Mouse (Mus musculus): ENCODE data around the gene Gm20388. TPM values are rescaled to one million over a fixed set of nuclear protein-coding genes. Genes with fewer than 3 reads are reported as not detected.

Gm20388 gene
- total RNA-seq, 2 experiments from 2014 or later = 2.4 to 2.6 TPM

GRCm38 (mm10) chr8:123912265-123912664 lies 4001.6 kb downstream of the Gm20388 start:
- no peak for DNase-seq (ENCODE audit: extremely low spot score in 1 of 2, low spot score in 2 of 2)
- Histone ChIP-seq H3K27ac (peak overlapping the region; percentile 70), H3K4me3 (no peak overlapping the region)
- no peak; the same call in none of the 2 replicates for TF ChIP-seq CTCF (IDR thresholded peaks at IDR 0.05)
- intact Hi-C loops (cut with DNase I) = loop anchor here (1.0 kb wide), 1 partner anchor 33 kb away; no protein-coding TSS in a partner anchor

DNA sequence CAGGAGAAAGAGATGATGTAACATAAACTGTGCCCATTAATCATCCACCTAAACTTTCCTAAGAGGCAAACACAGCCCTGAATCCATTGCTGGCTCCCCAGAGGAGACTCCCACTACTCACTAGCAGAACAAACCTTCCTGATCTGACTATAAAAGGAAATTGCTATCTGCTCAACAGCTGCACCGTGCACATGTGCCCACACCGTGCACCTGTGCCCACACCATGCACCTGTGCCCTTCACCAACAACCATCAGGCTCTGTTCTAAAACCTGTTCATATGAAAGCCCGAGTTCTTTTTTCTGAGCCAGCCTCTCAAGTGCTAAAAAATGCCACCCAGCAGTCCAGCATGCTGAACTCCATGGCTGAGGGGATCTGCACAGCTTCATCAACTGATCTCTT lies 4004.0 kb downstream of the Gm20388 start:
- intact Hi-C loops (cut with DNase I) = no loop called here

DNA sequence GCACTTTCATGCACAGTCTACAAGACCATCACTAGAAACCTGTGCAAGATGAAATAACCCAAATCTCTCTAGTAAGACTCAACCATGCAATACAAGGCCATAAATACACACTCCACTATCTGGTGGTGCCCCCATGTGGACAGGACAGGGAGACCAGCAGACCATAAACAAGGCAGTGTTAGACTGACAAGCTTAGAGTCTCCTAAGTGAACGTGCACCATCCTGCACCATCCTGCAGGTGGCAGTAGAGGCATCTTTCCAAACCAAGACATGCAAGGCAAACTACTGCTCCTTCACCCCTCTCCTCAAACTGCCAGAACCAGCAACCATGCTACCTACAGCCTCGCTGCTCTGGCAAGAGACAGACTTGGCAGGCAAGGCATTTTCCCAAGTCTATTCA lies 4014.1 kb downstream of the Gm20388 start:
- DNase-seq (ENCODE audit: extremely low spot score in 1 of 2, low spot score in 2 of 2) = peak; percentile 77 to 79
- Histone ChIP-seq H3K27ac (no peak overlapping the region), H3K4me3 (no peak overlapping the region)
- intact Hi-C loops (cut with DNase I) = loop anchor here (2.0 kb wide), 2 partner anchors 134 to 424 kb away; no protein-coding TSS in a partner anchor
- TF ChIP-seq CTCF (IDR thresholded peaks at IDR 0.05) = peak; percentile 94

More for the DNA sequence above, 4004.0 kb downstream of the Gm20388 start:
- H3K27ac ChIP-seq = no peak overlapping the region
- DNase-seq (ENCODE audit: extremely low spot score in 1 of 2, low spot score in 2 of 2) = no peak
- no peak for TF ChIP-seq CTCF (IDR thresholded peaks at IDR 0.05)
- H3K4me3 ChIP-seq = no peak overlapping the region

DNA sequence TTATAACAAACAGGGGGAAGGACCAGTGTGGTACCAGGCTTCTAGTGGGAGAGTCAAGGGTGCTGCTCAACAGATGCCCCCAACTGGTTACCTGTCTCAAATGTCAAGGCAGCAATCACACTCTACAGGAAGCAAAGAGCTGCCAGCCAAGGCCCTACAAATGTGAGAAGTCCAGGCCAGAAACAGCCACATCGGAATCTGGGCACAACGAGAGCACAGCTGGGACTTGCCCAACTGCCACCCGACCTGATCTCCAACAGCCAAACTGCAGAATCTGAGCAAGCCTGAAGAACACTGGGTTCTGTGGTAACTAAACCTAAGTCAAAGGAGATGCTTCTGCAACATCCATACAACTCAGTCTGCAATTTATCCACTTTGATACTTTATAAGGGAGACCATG lies 4015.0 kb downstream of the Gm20388 start:
- Histone ChIP-seq H3K27ac (no peak overlapping the region), H3K4me3 (no peak overlapping the region)
- DNase-seq (ENCODE audit: extremely low spot score in 1 of 2, low spot score in 2 of 2) = no peak
- no peak for TF ChIP-seq CTCF (IDR thresholded peaks at IDR 0.05)
- intact Hi-C loops (cut with DNase I) = loop anchor here (2.0 kb wide), 2 partner anchors 135 to 423 kb away; no protein-coding TSS in a partner anchor

DNA sequence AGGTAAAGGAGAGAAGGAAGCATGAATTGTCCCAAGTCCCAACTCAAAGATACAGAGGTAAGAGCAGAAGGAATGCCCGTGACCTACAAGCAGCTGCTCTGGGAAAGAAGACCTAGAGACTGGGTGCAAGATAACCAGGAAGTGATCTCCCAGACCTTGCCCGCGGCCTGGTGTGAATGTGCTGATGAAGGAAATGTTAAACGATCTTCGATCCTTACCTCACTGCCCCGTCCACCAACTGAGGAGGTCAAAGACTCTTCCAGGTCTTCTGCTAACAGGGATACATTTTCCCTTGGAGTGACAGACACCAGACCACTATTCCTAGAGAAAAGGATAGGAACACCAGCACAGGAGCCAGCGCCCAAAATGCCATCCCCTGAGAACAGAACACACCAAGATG lies 4018.4 kb downstream of the Gm20388 start:
- Histone ChIP-seq H3K4me3 (no peak overlapping the region), H3K27ac (no peak overlapping the region)
- no peak for TF ChIP-seq CTCF (IDR thresholded peaks at IDR 0.05)
- intact Hi-C loops (cut with DNase I) = no loop called here
- DNase-seq (ENCODE audit: extremely low spot score in 1 of 2, low spot score in 2 of 2) = no peak

DNA sequence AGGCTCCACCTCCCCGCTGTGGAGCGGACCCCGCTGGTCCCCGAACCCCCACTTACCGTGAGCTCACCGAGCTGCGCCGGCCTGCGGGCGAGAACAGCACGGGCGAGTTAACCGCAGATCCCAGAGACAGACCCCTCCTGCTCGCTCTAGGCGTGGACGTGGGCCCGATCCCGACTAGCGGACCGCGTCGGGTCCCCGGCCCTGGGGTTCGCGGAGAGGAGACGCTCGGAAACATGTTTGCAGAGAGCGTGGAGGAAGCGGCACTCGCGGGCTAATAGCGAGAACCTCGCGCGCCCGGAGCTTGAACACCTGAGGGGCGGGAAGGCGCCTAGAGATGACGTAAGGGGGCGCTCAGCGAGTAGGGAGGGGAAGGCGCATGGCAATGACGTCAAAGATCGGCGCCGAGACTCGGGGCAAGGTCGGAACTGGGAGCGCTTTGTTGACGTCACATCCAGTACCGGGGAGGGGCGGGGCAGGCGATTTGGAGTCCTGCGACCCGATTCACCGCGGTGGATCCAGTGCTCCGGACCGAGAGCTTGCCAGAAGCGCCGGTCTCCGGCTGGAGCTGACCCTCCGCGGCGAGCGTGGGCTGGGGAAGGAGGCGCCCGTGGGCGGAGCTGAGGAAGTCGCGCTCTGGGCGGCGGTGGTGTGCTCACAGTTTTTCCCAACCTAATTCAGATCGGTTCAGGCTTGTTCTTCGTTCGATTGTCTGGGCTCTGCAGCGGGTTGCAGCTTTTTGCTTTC lies 4038.5 kb downstream of the Gm20388 start, which contains the start of gene Nup133:
Nup133 (minus strand) TSS at position 324 of the 744 bp plus-strand sequence.
- H3K27ac ChIP-seq = peak within 1 kb of the TSS; percentile 90
- TF ChIP-seq CTCF (IDR thresholded peaks at IDR 0.05) = no peak
- DNase-seq (ENCODE audit: extremely low spot score in 1 of 2, low spot score in 2 of 2) = peak; percentile 100
- peak within 1 kb of the TSS; percentile 78 for H3K4me3 ChIP-seq
- intact Hi-C loops (cut with DNase I) = loop anchor here (2.0 kb wide), 1 partner anchor 72 kb away; the partner anchor contains the start of genes Taf5l and Urb2

DNA sequence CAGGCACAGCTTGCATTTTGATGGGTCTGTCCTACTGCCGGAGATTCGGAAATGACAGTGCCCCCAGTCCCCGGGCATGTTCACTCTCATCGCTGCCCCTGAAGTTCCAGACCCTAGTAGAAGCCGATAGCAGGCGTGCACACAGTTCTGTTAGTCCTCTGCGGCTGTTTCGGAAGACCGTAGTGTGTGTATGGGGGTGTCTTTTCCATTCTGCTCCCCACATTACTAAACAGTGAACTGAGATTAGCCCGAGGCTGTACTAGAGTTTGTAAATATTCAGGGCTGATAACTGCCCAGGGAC lies 4039.0 kb downstream of the Gm20388 start:
- TF ChIP-seq CTCF (IDR thresholded peaks at IDR 0.05) = no peak
- peak overlapping the region; percentile 78 for H3K4me3 ChIP-seq
- no peak for DNase-seq (ENCODE audit: extremely low spot score in 1 of 2, low spot score in 2 of 2)
- intact Hi-C loops (cut with DNase I) = loop anchor here (2.0 kb wide), 1 partner anchor 71 kb away; the partner anchor contains the start of genes Taf5l and Urb2
- peak overlapping the region; percentile 90 for H3K27ac ChIP-seq

DNA sequence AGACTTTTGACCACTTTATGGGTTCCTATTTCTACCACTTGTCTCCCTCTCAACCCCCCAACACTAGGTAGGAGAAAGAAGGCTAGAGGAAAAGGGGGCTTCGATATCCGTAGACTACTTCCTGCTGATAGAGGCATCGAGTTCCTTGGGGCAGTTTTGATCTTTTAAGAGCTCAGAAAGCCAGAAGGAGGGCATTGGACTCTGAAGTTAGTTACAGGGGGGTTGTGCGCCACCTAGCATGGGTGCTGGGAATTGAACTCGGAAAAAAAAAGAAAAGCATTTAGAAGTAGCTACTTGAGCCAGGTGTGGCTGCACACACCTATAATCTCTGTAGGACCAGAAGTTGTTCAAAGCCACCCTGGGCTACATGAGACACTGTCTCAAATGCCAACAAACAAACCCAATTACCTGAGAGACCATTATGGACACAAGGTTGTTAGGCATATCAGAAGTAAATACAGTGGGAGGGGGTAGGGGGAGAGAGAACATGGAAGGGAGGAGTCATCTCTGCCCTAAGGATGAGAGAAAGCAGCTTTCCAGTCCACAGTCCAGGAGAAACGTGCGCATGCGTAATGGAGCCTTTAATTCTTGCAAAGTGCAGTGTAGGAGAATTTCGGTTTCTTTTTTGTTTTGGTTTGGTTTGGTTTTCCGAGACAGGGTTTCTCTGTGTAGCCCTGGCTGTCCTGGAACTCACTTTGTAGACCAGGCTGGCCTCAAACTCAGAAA lies 4039.6 kb downstream of the Gm20388 start:
- H3K4me3 ChIP-seq = peak overlapping the region; percentile 78
- peak; percentile 45 to 54 for DNase-seq (ENCODE audit: extremely low spot score in 1 of 2, low spot score in 2 of 2)
- no peak overlapping the region; the same call in 1 of the 2 replicates for H3K27ac ChIP-seq
- intact Hi-C loops (cut with DNase I) = no loop called here
- TF ChIP-seq CTCF (IDR thresholded peaks at IDR 0.05) = peak; percentile 77

DNA sequence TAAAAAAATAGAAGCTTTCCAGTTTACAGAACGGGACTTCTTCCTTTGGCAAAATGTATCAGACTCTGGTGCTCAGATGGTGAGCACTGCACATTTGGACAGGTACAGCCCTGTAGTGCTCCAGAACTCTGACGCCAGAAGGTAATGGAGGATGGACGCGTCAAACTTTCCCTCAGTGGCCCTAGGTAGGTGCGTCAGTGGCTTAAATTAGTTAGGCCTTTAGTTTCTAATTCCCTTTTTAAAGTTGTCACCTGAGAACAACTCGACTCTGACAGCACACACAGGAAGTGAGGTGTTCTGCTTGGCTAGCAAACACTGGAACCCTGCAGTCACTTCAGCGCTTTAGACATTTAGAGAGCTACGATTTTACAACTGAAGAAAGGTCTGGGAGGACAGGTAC lies 4043.0 kb downstream of the Gm20388 start:
- TF ChIP-seq CTCF (IDR thresholded peaks at IDR 0.05) = no peak
- Histone ChIP-seq H3K27ac (no peak overlapping the region), H3K4me3 (no peak overlapping the region)
- intact Hi-C loops (cut with DNase I) = no loop called here
- no peak for DNase-seq (ENCODE audit: extremely low spot score in 1 of 2, low spot score in 2 of 2)

DNA sequence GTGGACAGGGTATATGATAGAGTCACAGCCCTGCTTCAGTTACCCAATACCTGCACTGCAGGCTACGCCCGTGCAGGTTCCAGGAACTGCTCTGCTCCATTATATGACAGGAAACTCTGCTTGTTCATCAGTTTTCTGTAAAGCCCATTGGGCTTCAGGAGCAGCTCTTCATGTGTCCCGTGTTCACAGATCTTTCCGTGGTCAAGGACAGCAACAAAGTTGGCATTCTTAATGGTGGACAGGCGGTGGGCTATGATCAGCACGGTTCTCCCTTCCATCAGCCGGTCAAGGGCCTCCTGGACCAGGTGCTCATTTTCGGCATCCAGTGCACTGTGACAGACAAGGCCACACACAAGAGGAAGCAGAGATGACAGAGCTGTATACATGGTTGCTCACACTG lies 4043.6 kb downstream of the Gm20388 start:
- no peak for TF ChIP-seq CTCF (IDR thresholded peaks at IDR 0.05)
- no peak for DNase-seq (ENCODE audit: extremely low spot score in 1 of 2, low spot score in 2 of 2)
- H3K27ac ChIP-seq = no peak overlapping the region
- H3K4me3 ChIP-seq = no peak overlapping the region
- intact Hi-C loops (cut with DNase I) = no loop called here

GRCm38 (mm10) chr8:123958130-123958529 lies 4047.5 kb downstream of the Gm20388 start:
- Histone ChIP-seq H3K27ac (no peak overlapping the region), H3K4me3 (no peak overlapping the region)
- TF ChIP-seq CTCF (IDR thresholded peaks at IDR 0.05) = no peak
- intact Hi-C loops (cut with DNase I) = no loop called here
- peak; percentile 15 to 43 for DNase-seq (ENCODE audit: extremely low spot score in 1 of 2, low spot score in 2 of 2)

DNA sequence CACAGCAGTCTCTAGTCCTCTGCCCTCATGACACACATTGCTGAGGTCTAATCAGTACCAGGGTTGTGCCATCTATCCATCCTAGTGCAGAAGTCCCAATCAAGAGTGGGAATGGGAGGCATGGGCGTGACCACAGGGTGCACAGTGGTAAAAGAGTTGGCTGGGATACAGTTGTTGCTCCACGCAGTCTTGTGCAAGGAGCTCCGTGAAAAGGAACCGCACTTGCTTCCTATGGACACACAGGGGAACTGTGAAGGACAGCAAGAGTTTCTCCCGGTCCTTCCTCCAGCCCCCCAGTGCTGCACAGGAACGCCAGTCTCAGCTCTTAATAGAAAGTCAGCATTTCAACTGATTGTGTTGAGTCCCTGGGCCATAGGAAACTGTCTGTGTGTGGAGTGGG lies 4048.8 kb downstream of the Gm20388 start:
- intact Hi-C loops (cut with DNase I) = no loop called here
- DNase-seq (ENCODE audit: extremely low spot score in 1 of 2, low spot score in 2 of 2) = no peak
- Histone ChIP-seq H3K27ac (no peak overlapping the region), H3K4me3 (no peak overlapping the region)
- no peak for TF ChIP-seq CTCF (IDR thresholded peaks at IDR 0.05)
